In genomic region chr13:97548527-97548977, GRCm38 (mm10) we compare ENCODE assay signal across 8 mouse cellular contexts.
DNase-seq lines count a peak whose midpoint lies in the region; ATAC-seq lines count a peak whose summit lies in the region.

No protein-coding gene starts in this region.

- no peak overlapping the region for H3K4me2 ChIP-seq in embryonic facial prominence, embryonic 15.5 days (replicated peaks)
- H3K4me2 ChIP-seq in limb, embryonic 12.5 days: no peak overlapping the region
- H3K4me2 ChIP-seq in midbrain, embryonic 13.5 days (replicated peaks): no peak overlapping the region

- H3K9ac ChIP-seq in embryonic facial prominence, embryonic 15.5 days: no peak overlapping the region
- H3K9ac ChIP-seq in limb, embryonic 12.5 days (replicated peaks): no peak overlapping the region
- H3K9ac ChIP-seq in midbrain, embryonic 13.5 days (replicated peaks): no peak overlapping the region

- WGBS in embryonic facial prominence, embryonic 15.5 days: 6% methylated on average over 9 of the region's 9 CpGs
- 48% methylated on average over 9 of the region's 9 CpGs for WGBS in limb, embryonic 12.5 days
- 53% methylated on average over 9 of the region's 9 CpGs for WGBS in midbrain, embryonic 13.5 days

- H3K9me3 ChIP-seq in embryonic facial prominence, embryonic 15.5 days (replicated peaks): no peaks in the 10 kb centered on the region
- H3K9me3 ChIP-seq in limb, embryonic 12.5 days: 0 out of 2 replicates have a peak, but pooled peaks cover 2% of the 10 kb centered on the region
- H3K9me3 ChIP-seq in midbrain, embryonic 13.5 days: no peaks in the 10 kb centered on the region; the same call in 1 of the 2 replicates

- ATAC-seq in embryonic facial prominence, embryonic 15.5 days (ENCODE audit: insufficient number of reproducible peaks, low FRiP score, low TSS enrichment, low read depth): peak; percentile 39; the same call in 1 of the 2 replicates
- no peak for ATAC-seq in limb, embryonic 12.5 days (ENCODE audit: insufficient number of reproducible peaks, insufficient read depth, low FRiP score, low TSS enrichment, low read depth)
- ATAC-seq in midbrain, embryonic 13.5 days: no peak

- H3K4me1 ChIP-seq in embryonic facial prominence, embryonic 15.5 days: peaks cover 20% of the 10 kb centered on the region
- peaks cover 14% of the 10 kb centered on the region; the same call in 1 of the 2 replicates for H3K4me1 ChIP-seq in limb, embryonic 12.5 days (replicated peaks)
- H3K4me1 ChIP-seq in midbrain, embryonic 13.5 days (replicated peaks): peaks cover 5% of the 10 kb centered on the region; the same call in 1 of the 2 replicates

- intact Hi-C loops in heart, postnatal 25 days (cut with DNase I): loop anchor here (5.0 kb wide), 2 partner anchors 211 to 306 kb away; partner anchors contain the start of gene Enc1

- peak; percentile 66 for DNase-seq in layer of hippocampus, adult 9-11 months
- no peak for DNase-seq in layer of hippocampus, postnatal 14 days (ENCODE audit: low spot score in 2 of 2)
- peak; percentile 64 for DNase-seq in heart, postnatal 25 days (ENCODE audit: low spot score)
- DNase-seq in thymus, postnatal 25 days: peak; percentile 49
- no peak for DNase-seq in retina, postnatal 1 day

- peak overlapping the region; percentile 81 for H3K27ac ChIP-seq in embryonic facial prominence, embryonic 15.5 days (replicated peaks)
- H3K27ac ChIP-seq in limb, embryonic 12.5 days: peak overlapping the region; percentile 53; the same call in 1 of the 2 replicates
- H3K27ac ChIP-seq in midbrain, embryonic 13.5 days: peak overlapping the region; percentile 7; the same call in 1 of the 2 replicates

- no peak overlapping the region for H3K4me3 ChIP-seq in embryonic facial prominence, embryonic 15.5 days (replicated peaks)
- no peak overlapping the region for H3K4me3 ChIP-seq in limb, embryonic 12.5 days (replicated peaks)
- no peak overlapping the region for H3K4me3 ChIP-seq in midbrain, embryonic 13.5 days (replicated peaks)

- no peaks in the 10 kb centered on the region for H3K27me3 ChIP-seq in embryonic facial prominence, embryonic 15.5 days
- no peaks in the 10 kb centered on the region for H3K27me3 ChIP-seq in limb, embryonic 12.5 days
- no peaks in the 10 kb centered on the region for H3K27me3 ChIP-seq in midbrain, embryonic 13.5 days

- no peaks in the 10 kb centered on the region for H3K36me3 ChIP-seq in embryonic facial prominence, embryonic 15.5 days
- H3K36me3 ChIP-seq in limb, embryonic 12.5 days: no peaks in the 10 kb centered on the region
- H3K36me3 ChIP-seq in midbrain, embryonic 13.5 days: no peaks in the 10 kb centered on the region

Comparison
In these comparisons a context has a peak if more than half of its experiments do, and no peak if none do; other contexts are left out.
1. DNase-seq: peak in layer of hippocampus, adult 9-11 months (single experiment), heart, postnatal 25 days (single experiment) and thymus, postnatal 25 days (single experiment); none in layer of hippocampus, postnatal 14 days (0 of 2) and retina, postnatal 1 day (single experiment).
2. H3K27ac ChIP-seq: peak in every context shown above with its lines; median percentile 81 in embryonic facial prominence, embryonic 15.5 days; 53 in limb, embryonic 12.5 days; 7 in midbrain, embryonic 13.5 days.